ENCODE assay signal across 8 mouse cellular contexts in the genomic region with DNA sequence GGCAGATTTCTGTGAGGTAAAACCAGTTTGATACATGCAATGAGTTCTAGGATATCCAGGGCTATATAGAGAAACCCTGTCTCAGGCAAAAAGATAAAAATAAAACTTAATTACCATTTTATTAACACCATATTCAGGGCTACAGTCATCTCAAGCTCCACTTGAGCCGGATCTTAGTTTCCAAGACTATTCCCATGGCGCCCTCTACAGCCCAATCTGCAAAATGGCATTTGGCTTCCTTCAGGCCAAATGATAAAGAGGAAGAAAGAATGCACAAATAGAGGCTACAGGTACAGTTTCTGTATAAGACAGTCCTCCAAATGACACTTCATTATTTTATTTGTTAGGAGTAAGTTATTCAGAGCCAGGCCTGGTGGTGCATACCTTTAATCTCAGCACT. TPM values are rescaled to one million over a fixed set of nuclear protein-coding genes. Genes with fewer than 3 reads are reported as not detected.
DNase-seq lines count a peak whose midpoint lies in the region; ATAC-seq and TF ChIP-seq lines count a peak whose summit lies in the region.

No protein-coding gene starts in this region.

- peaks cover 4% of the 10 kb centered on the region for H3K36me3 ChIP-seq in heart, adult 2 months (ENCODE audit: control insufficient read depth, insufficient read depth, low read length)
- no peaks in the 10 kb centered on the region for H3K36me3 ChIP-seq in heart, embryonic 11.5 days (ENCODE audit: control insufficient read depth, insufficient read depth, low read length)

- intact Hi-C loops in heart, adult 2 months (cut with DNase I): loop anchor here (2.0 to 10.0 kb wide), 3 partner anchors 65 to 304 kb away; no protein-coding TSS in a partner anchor

- no peaks in the 10 kb centered on the region for H3K9me3 ChIP-seq in heart, embryonic 11.5 days (replicated peaks; ENCODE audit: control insufficient read depth, low read length)

- TF ChIP-seq CTCF in heart, adult 2 months (IDR thresholded peaks at IDR 0.05): peak; percentile 96

- H3K4me3 ChIP-seq in heart, adult 2 months: no peak overlapping the region
- H3K4me3 ChIP-seq in heart, embryonic 11.5 days (ENCODE audit: low read depth, low read length): no peak overlapping the region

- H3K4me2 ChIP-seq in heart, embryonic 11.5 days: no peak overlapping the region

- WGBS in heart, adult 2 months: 2% methylated on average over 2 of the region's 2 CpGs
- WGBS in heart, embryonic 11.5 days (ENCODE audit: insufficient replicate concordance): 7% methylated on average over 2 of the region's 2 CpGs

- H3K79me2 ChIP-seq in heart, adult 2 months (replicated peaks; ENCODE audit: control insufficient read depth, insufficient read depth, low read length): 0 out of 2 replicates have a peak, but pooled peaks cover 3% of the 10 kb centered on the region

- no peak for ATAC-seq in heart, embryonic 11.5 days (replicated peaks; ENCODE audit: insufficient number of reproducible peaks, low FRiP score, low TSS enrichment)

- H3K27me3 ChIP-seq in heart, adult 2 months (ENCODE audit: control insufficient read depth, insufficient read depth, low read length): no peaks in the 10 kb centered on the region
- no peaks in the 10 kb centered on the region for H3K27me3 ChIP-seq in heart, embryonic 11.5 days (ENCODE audit: control insufficient read depth, insufficient read depth, low read length)

- H3K27ac ChIP-seq in heart, adult 2 months: no peak overlapping the region
- no peak overlapping the region for H3K27ac ChIP-seq in heart, embryonic 11.5 days (ENCODE audit: low read depth, low read length)

- no peak overlapping the region for H3K9ac ChIP-seq in heart, adult 2 months (ENCODE audit: low read depth, low read length)
- H3K9ac ChIP-seq in heart, embryonic 11.5 days (ENCODE audit: low read depth, low read length): no peak overlapping the region

- peaks cover 3% of the 10 kb centered on the region for H3K4me1 ChIP-seq in heart, adult 2 months (ENCODE audit: control insufficient read depth, insufficient read depth, low read length)
- H3K4me1 ChIP-seq in heart, embryonic 11.5 days (ENCODE audit: control insufficient read depth, insufficient read depth, low read length): no peaks in the 10 kb centered on the region

- DNase-seq in heart, adult 2 months: peak; percentile 31 to 50
- DNase-seq in urinary bladder, postnatal 14 days (ENCODE audit: low spot score): peak; percentile 47
- DNase-seq in urinary bladder, postnatal 10 days (ENCODE audit: low spot score): no peak
- peak; percentile 43 for DNase-seq in cerebellum, adult 9-11 months
- DNase-seq in hindlimb bud, embryonic 11.5 days (ENCODE audit: extremely low spot score, low read depth, low spot score): peak; percentile 26
- DNase-seq in naive thymus-derived CD4-positive, alpha-beta T cell, adult 2 months (ENCODE audit: low read depth): peak; percentile 85
- DNase-seq in left cerebral cortex, adult 11 months (ENCODE audit: low spot score): no peak

- TF ChIP-seq EP300 in heart, adult 2 months (IDR thresholded peaks at IDR 0.05; ENCODE audit: insufficient read depth, low read depth, low read length): no peak

- no peak for TF ChIP-seq POLR2A in heart, adult 2 months (IDR thresholded peaks at IDR 0.05; ENCODE audit: insufficient read depth, low read depth, low read length)

RNA-seq across cellular contexts. Expression of a gene that starts 1.7 kb away (rescaled TPM):
- total RNA-seq in heart, adult 2 months (2021): 1 to 10 TPM; 6.5 to 6.9 TPM
- 2.6 and 4.1 TPM in 2 replicates for polyA plus RNA-seq in heart, adult 2 months (2012; rRNA removed)
- polyA plus RNA-seq in heart, embryonic 11.5 days (2014; fragmentation: Nextera tagmentation; extraction: Ambion mirVana): 5.9 and 7.8 TPM in 2 replicates

RNA-seq across cellular contexts. Expression of a gene that starts 34.5 kb away (rescaled TPM):
- total RNA-seq in heart, adult 2 months (2021): under 1 TPM in 1 of 2 experiments, not detected in 1; 0.13 TPM
- polyA plus RNA-seq in heart, adult 2 months (2012; rRNA removed): 0.09 TPM in 1 of 2 replicates, not detected in the other
- 0.26 TPM in 1 of 2 replicates, not detected in the other for polyA plus RNA-seq in heart, embryonic 11.5 days (2014; fragmentation: Nextera tagmentation; extraction: Ambion mirVana)

Comparison
In these comparisons a context has a peak if more than half of its experiments do, and no peak if none do; other contexts are left out.
1. DNase-seq: peak in heart, adult 2 months (2 of 2), urinary bladder, postnatal 14 days (single experiment), cerebellum, adult 9-11 months (single experiment), hindlimb bud, embryonic 11.5 days (single experiment) and naive thymus-derived CD4-positive, alpha-beta T cell, adult 2 months (single experiment); none in urinary bladder, postnatal 10 days (single experiment) and left cerebral cortex, adult 11 months (single experiment).